Mouse (Mus musculus) lung, postnatal 0 days (tissue): Measurements from ENCODE around the gene Enpp1.

ENCODE experiments used
- CTCF ChIP-seq: IDR thresholded peaks from 2 replicates; pipeline ENCODE4 v1.5.1; 2016; ENCODE audit warnings: antibody characterized with exemption, mild to moderate bottlenecking
- EP300 ChIP-seq: IDR thresholded peaks from 2 replicates; pipeline ENCODE4 v1.6.1; 2016; ENCODE audit warnings: antibody characterized with exemption, mild to moderate bottlenecking, control low read depth

GRCm38 (mm10) chr10:24615799-24616198 lies 96.2 kb downstream of the Enpp1 start:
- TF ChIP-seq EP300 (no peak), CTCF (no peak)
